Mouse (Mus musculus) ovary, adult 18-20 months (tissue): ENCODE measurements around the gene Gm20388.
"Not testable (repeated sequence)": the region's sequence is repeated elsewhere in the genome, so short reads cannot be mapped to it uniquely, and the experiment has no call there.

Source experiments
- DNase-seq: peaks from one replicate; pipeline ENCODE4 v3.0.0; 2022; ENCODE audit warnings: low spot score, mixed read lengths

Gene Gm20388

GRCm38 (mm10) chr8:123896774-123897173, 3986.1 kb downstream of the Gm20388 start:
- DNase-seq: no peak

- DNase-seq: no peak
Measured at GRCm38 (mm10) chr8:123898576-123898975, 3987.9 kb downstream of the Gm20388 start.

GRCm38 (mm10) chr8:123899366-123899765, 3988.7 kb downstream of the Gm20388 start:
- DNase-seq: no peak

GRCm38 (mm10) chr8:123902653-123903052, 3992.0 kb downstream of the Gm20388 start:
- DNase-seq: no peak

GRCm38 (mm10) chr8:123907604-123908003, 3997.0 kb downstream of the Gm20388 start:
- DNase-seq: no peak

- DNase-seq: no peak
Measured at GRCm38 (mm10) chr8:123912265-123912664, 4001.6 kb downstream of the Gm20388 start.

- no peak for DNase-seq
Measured at GRCm38 (mm10) chr8:123914635-123915034, 4004.0 kb downstream of the Gm20388 start.

- DNase-seq: peak; percentile 55
Measured at GRCm38 (mm10) chr8:123924719-123925118, 4014.1 kb downstream of the Gm20388 start.

- no peak for DNase-seq
Measured at GRCm38 (mm10) chr8:123925671-123926070, 4015.0 kb downstream of the Gm20388 start.

GRCm38 (mm10) chr8:123929026-123929425, 4018.4 kb downstream of the Gm20388 start:
- DNase-seq: no peak

GRCm38 (mm10) chr8:123948942-123949685, 4038.5 kb downstream of the Gm20388 start, which contains the start of gene Nup133:
TSS of gene Nup133 (minus strand) at chr8:123949265.
- peak; percentile 96 for DNase-seq

GRCm38 (mm10) chr8:123949686-123949986, 4039.0 kb downstream of the Gm20388 start:
- no peak for DNase-seq

- peak; percentile 10 for DNase-seq
Measured at GRCm38 (mm10) chr8:123950077-123950802, 4039.6 kb downstream of the Gm20388 start.

GRCm38 (mm10) chr8:123953686-123954085, 4043.0 kb downstream of the Gm20388 start:
- no peak for DNase-seq

GRCm38 (mm10) chr8:123954246-123954645, 4043.6 kb downstream of the Gm20388 start:
- DNase-seq: no peak

GRCm38 (mm10) chr8:123958130-123958529, 4047.5 kb downstream of the Gm20388 start:
- DNase-seq: no peak

GRCm38 (mm10) chr8:123959473-123959872, 4048.8 kb downstream of the Gm20388 start:
- DNase-seq: no peak

GRCm38 (mm10) chr8:123960056-123960455, 4049.4 kb downstream of the Gm20388 start:
- no peak for DNase-seq

- not testable (repeated sequence) for DNase-seq
Measured at GRCm38 (mm10) chr8:123960556-123960955, 4049.9 kb downstream of the Gm20388 start.

GRCm38 (mm10) chr8:123961371-123961770, 4050.7 kb downstream of the Gm20388 start:
- no peak for DNase-seq

GRCm38 (mm10) chr8:123966896-123967295, 4056.3 kb downstream of the Gm20388 start:
- no peak for DNase-seq

GRCm38 (mm10) chr8:123973495-123973894, 4062.9 kb downstream of the Gm20388 start:
- no peak for DNase-seq

GRCm38 (mm10) chr8:123977499-123977898, 4066.9 kb downstream of the Gm20388 start:
- no peak for DNase-seq
